Mouse (Mus musculus) MEL (cell line): Measurements from ENCODE around the gene Arsb. TPM values are rescaled to one million over a fixed set of nuclear protein-coding genes. Genes with fewer than 3 reads are reported as not detected.

Experiments used
- DNase-seq: peaks from one replicate; pipeline ENCODE4 v3.0.0; 2011; ENCODE audit warnings: low read depth, low spot score
- H3K27ac ChIP-seq: 2 replicates; pipeline ENCODE4 v1.5.1; 2012; ENCODE audit warnings: low read depth, mild to moderate bottlenecking, control low read depth, low read length, moderate library complexity; ENCODE audit not compliant: control insufficient read depth
- H3K27me3 ChIP-seq, 2 experiments: fragments of 150-350 bp in 1 of 2; sonication (generic) in 1 of 2; 2 replicates each; pipeline ENCODE4 v1.6.1; 2012; ENCODE audit warnings: low read length in 2 of 2, mild to moderate bottlenecking in 2 of 2, improper control_type of control experiment in 1 of 2, moderate library complexity in 1 of 2; ENCODE audit not compliant: insufficient read depth in 2 of 2, control insufficient read depth in 1 of 2
- H3K36me3 ChIP-seq, 2 experiments: 2 replicates each; pipeline ENCODE4 v1.6.1; 2012 to 2014; ENCODE audit warnings: low read length in 2 of 2, improper control_type of control experiment in 1 of 2, inconsistent platforms in 1 of 2, mild to moderate bottlenecking in 1 of 2; ENCODE audit not compliant: insufficient read depth in 2 of 2, control insufficient read depth in 1 of 2
- H3K4me1 ChIP-seq, 2 experiments: fragments of 150-350 bp in 1 of 2; sonication (generic) in 1 of 2; 2 replicates each; pipeline ENCODE4 v1.6.1; 2012; ENCODE audit warnings: low read length in 2 of 2, improper control_type of control experiment in 1 of 2, mild to moderate bottlenecking in 1 of 2; ENCODE audit not compliant: insufficient read depth in 2 of 2, control insufficient read depth in 1 of 2
- H3K4me3 ChIP-seq, 2 experiments: fragments of 150-350 bp in 1 of 2; sonication (generic) in 1 of 2; 2 replicates each; pipeline ENCODE4 v1.5.1; 2012; ENCODE audit warnings: low read depth in 2 of 2, low read length in 2 of 2, mild to moderate bottlenecking in 2 of 2, moderate library complexity in 2 of 2, control low read depth in 1 of 2, improper control_type of control experiment in 1 of 2; ENCODE audit not compliant: control insufficient read depth in 1 of 2, insufficient read depth in 1 of 2
- H3K79me2 ChIP-seq: 2 replicates; pipeline ENCODE4 v1.6.1; 2012; ENCODE audit warnings: mild to moderate bottlenecking, low read length, moderate library complexity; ENCODE audit not compliant: control insufficient read depth, poor library complexity, insufficient read depth
- H3K9ac ChIP-seq: 2 replicates; pipeline ENCODE4 v1.6.1; 2012; ENCODE audit warnings: low read depth, mild to moderate bottlenecking, control low read depth, low read length, moderate library complexity; ENCODE audit not compliant: control insufficient read depth, poor library complexity, severe bottlenecking
- H3K9me3 ChIP-seq: fragments of 150-350 bp; sonication (generic); replicated peaks from 2 replicates; pipeline ENCODE4 v1.6.1; 2012; ENCODE audit warnings: mild to moderate bottlenecking, low read length, improper control_type of control experiment, moderate library complexity; ENCODE audit not compliant: insufficient read depth
- CHD1 ChIP-seq: IDR thresholded peaks from 2 replicates; pipeline ENCODE4 v1.6.1; 2012; ENCODE audit warnings: low read depth, mild to moderate bottlenecking, inconsistent platforms, low read length, improper control_type of control experiment
- CHD2 ChIP-seq: IDR thresholded peaks from 2 replicates; pipeline ENCODE4 v1.6.1; 2011; ENCODE audit warnings: low read length, improper control_type of control experiment
- CTCF ChIP-seq, 3 experiments: IDR thresholded peaks in 2 of 3; conservative IDR thresholded peaks in 1 of 3; 2 replicates each; pipeline ENCODE4 v1.5.1; 2011 to 2012; ENCODE audit warnings: low read length in 3 of 3, low read depth in 2 of 3, mild to moderate bottlenecking in 2 of 3, improper control_type of control experiment in 1 of 3, inconsistent platforms in 1 of 3, mixed read lengths in 1 of 3, moderate library complexity in 1 of 3; ENCODE audit not compliant: control insufficient read depth in 1 of 3, insufficient read depth in 1 of 3, poor library complexity in 1 of 3, severe bottlenecking in 1 of 3
- ELF1 ChIP-seq: IDR thresholded peaks from 2 replicates; pipeline ENCODE4 v1.6.1; 2014; ENCODE audit warnings: low read depth, mild to moderate bottlenecking, inconsistent platforms, low read length, improper control_type of control experiment, moderate library complexity
- GATA1 ChIP-seq: IDR thresholded peaks from 2 replicates; pipeline ENCODE4 v1.6.1; 2011; ENCODE audit warnings: low read depth, low read length, improper control_type of control experiment
- HCFC1 ChIP-seq: IDR thresholded peaks from 2 replicates; pipeline ENCODE4 v1.6.1; 2012; ENCODE audit warnings: low read depth, mild to moderate bottlenecking, inconsistent platforms, low read length, improper control_type of control experiment, moderate library complexity
- KAT2A ChIP-seq: conservative IDR thresholded peaks from 2 replicates; pipeline ENCODE4 v1.6.1; 2012; ENCODE audit warnings: low read depth, low read length, improper control_type of control experiment, inconsistent platforms
- MAX ChIP-seq: IDR thresholded peaks from 2 replicates; pipeline ENCODE4 v1.6.1; 2011; ENCODE audit warnings: low read length, improper control_type of control experiment
- MAZ ChIP-seq: IDR thresholded peaks from 2 replicates; pipeline ENCODE4 v1.6.1; 2012; ENCODE audit warnings: low read depth, mild to moderate bottlenecking, inconsistent platforms, low read length, improper control_type of control experiment
- MYB ChIP-seq: IDR thresholded peaks from 2 replicates; pipeline ENCODE4 v1.6.1; 2011; ENCODE audit warnings: mild to moderate bottlenecking, low read depth, low read length, improper control_type of control experiment
- POLR2A ChIP-seq, 2 experiments: IDR thresholded peaks; 2 replicates each; pipeline ENCODE4 v1.6.1; 2011 to 2012; ENCODE audit warnings: low read length in 2 of 2, mild to moderate bottlenecking in 2 of 2, control low read depth in 1 of 2, improper control_type of control experiment in 1 of 2, low read depth in 1 of 2, moderate library complexity in 1 of 2; ENCODE audit not compliant: control insufficient read depth in 1 of 2, insufficient read depth in 1 of 2, poor library complexity in 1 of 2
- TBP ChIP-seq: IDR thresholded peaks from 2 replicates; pipeline ENCODE4 v1.8.0; 2011; ENCODE audit warnings: low read depth, low read length, improper control_type of control experiment
- ZNF384 ChIP-seq: IDR thresholded peaks from 2 replicates; pipeline ENCODE4 v1.6.1; 2012; ENCODE audit warnings: low read depth, mild to moderate bottlenecking, inconsistent platforms, low read length, improper control_type of control experiment
- polyA plus RNA-seq, 2 experiments: library from polyadenylated mRNA; stranded (reverse) in 1 of 2; unstranded in 1 of 2; fragments of >175 nt in 1 of 2; fragments of >200 nt in 1 of 2; gene quantifications; 2 replicates each; pipeline versions ENCODE4 v1.2.1 to v1.2.4; 2012; ENCODE audit warnings: low replicate concordance in 2 of 2, low read depth in 1 of 2; ENCODE audit not compliant: insufficient read length in 2 of 2, insufficient read depth in 1 of 2, missing spikeins in 1 of 2
- total RNA-seq: library from RNA; depleted of rRNA; stranded (reverse); fragments of 300-350 nt; gene quantifications from 2 replicates; pipeline ENCODE4 v1.2.3, GENCODE M21; 2012

The Arsb gene
- total and polyA plus RNA-seq, 3 experiments: 0.04 to 0.07 TPM; not detected in 1

- no peak for TF ChIP-seq POLR2A (IDR thresholded peaks at IDR 0.05; ENCODE audit: control insufficient read depth in 1 of 2, insufficient read depth in 1 of 2, low read depth in 1 of 2, low read length in 2 of 2, poor library complexity in 1 of 2)
- no peak for TF ChIP-seq CTCF (IDR thresholded peaks at IDR 0.05 in 2 of 3, conservative IDR thresholded peaks at IDR 0.05 in 1 of 3; ENCODE audit: control insufficient read depth in 1 of 3, insufficient read depth in 1 of 3, low read depth in 2 of 3, low read length in 3 of 3, poor library complexity in 1 of 3, severe bottlenecking in 1 of 3)
- TF ChIP-seq KAT2A: no peak
- no peak for TF ChIP-seq TBP
- no peak for TF ChIP-seq CHD1
- no peak for TF ChIP-seq MYB
- no peak for TF ChIP-seq GATA1
- DNase-seq: no peak
Observed at GRCm38 (mm10) chr13:93909847-93910246, 138.4 kb downstream of the Arsb start.

GRCm38 (mm10) chr13:93911037-93911436 lies 139.6 kb downstream of the Arsb start:
- Histone ChIP-seq H3K9ac (no peak overlapping the region), H3K79me2 (no peaks in the 10 kb centered on the region), H3K27ac (no peak overlapping the region), H3K4me1 (no peaks in the 10 kb centered on the region), H3K4me3 (no peak overlapping the region), H3K9me3 (no peaks in the 10 kb centered on the region), H3K27me3 (no peaks in the 10 kb centered on the region), H3K36me3 (no peaks in the 10 kb centered on the region)
- DNase-seq: no peak
- no peak for TF ChIP-seq MYB
- no peak for TF ChIP-seq MAZ
- no peak for TF ChIP-seq HCFC1
- no peak for TF ChIP-seq ELF1
- TF ChIP-seq CTCF (IDR thresholded peaks at IDR 0.05 in 2 of 3, conservative IDR thresholded peaks at IDR 0.05 in 1 of 3; ENCODE audit: control insufficient read depth in 1 of 3, insufficient read depth in 1 of 3, low read depth in 2 of 3, low read length in 3 of 3, poor library complexity in 1 of 3, severe bottlenecking in 1 of 3): no peak

More at GRCm38 (mm10) chr13:93909847-93910246, 138.4 kb downstream of the Arsb start:
- Histone ChIP-seq H3K4me3 (no peak overlapping the region), H3K79me2 (no peaks in the 10 kb centered on the region), H3K27ac (no peak overlapping the region), H3K27me3 (no peaks in the 10 kb centered on the region), H3K9ac (no peak overlapping the region), H3K36me3 (no peaks in the 10 kb centered on the region), H3K9me3 (no peaks in the 10 kb centered on the region), H3K4me1 (no peaks in the 10 kb centered on the region)

GRCm38 (mm10) chr13:93912326-93912915 lies 141.0 kb downstream of the Arsb start:
- H3K4me3 ChIP-seq: no peak overlapping the region
- no peaks in the 10 kb centered on the region for H3K79me2 ChIP-seq
- H3K27ac ChIP-seq: no peak overlapping the region
- H3K27me3 ChIP-seq: no peaks in the 10 kb centered on the region
- TF ChIP-seq MAX (no peak), CTCF (IDR thresholded peaks at IDR 0.05 in 2 of 3, conservative IDR thresholded peaks at IDR 0.05 in 1 of 3; ENCODE audit: control insufficient read depth in 1 of 3, insufficient read depth in 1 of 3, low read depth in 2 of 3, low read length in 3 of 3, poor library complexity in 1 of 3, severe bottlenecking in 1 of 3) (no peak), CHD2 (no peak), ZNF384 (no peak), CHD1 (no peak), GATA1 (no peak), MAZ (no peak)
- TF ChIP-seq, all 39 proteins: peak for 0
- H3K4me1 ChIP-seq: no peaks in the 10 kb centered on the region
- H3K9me3 ChIP-seq: no peaks in the 10 kb centered on the region
- H3K36me3 ChIP-seq: no peaks in the 10 kb centered on the region
- no peak for DNase-seq
- H3K9ac ChIP-seq: no peak overlapping the region
